Mouse (Mus musculus) heart, adult 18-20 months (tissue): Measurements from ENCODE around the gene Gm5431. TPM values are rescaled to one million over a fixed set of nuclear protein-coding genes. Genes with fewer than 3 reads are reported as not detected.

Experiments used
- DNase-seq, 2 experiments: peaks; one replicate each; pipeline ENCODE4 v3.0.0; 2021 to 2022; ENCODE audit warnings: mixed read lengths in 1 of 2
- total RNA-seq, 2 experiments: library from RNA; stranded (reverse); gene quantifications; 2 replicates each; pipeline ENCODE4 v1.2.3; 2021

Gene Gm5431
- total RNA-seq, 2 experiments from 2014 or later = 2.5 to 3.5 TPM

- DNase-seq = no peak
These were observed 62.9 kb downstream of the Gm5431 start for GRCm38 (mm10) chr11:48838879-48839680.

GRCm38 (mm10) chr11:48838181-48838797 is 63.7 kb downstream of the Gm5431 start:
- peak in 1 of 2 experiments; percentile 53 for DNase-seq

Other genes with a start within 250 kb of the Gm5431 start
- 100 to 1,000 TPM; 394 to 434 TPM for gene Rack1, start 101.9 kb downstream of the Gm5431 start, total RNA-seq
- gene Trim41, start 84.9 kb downstream of the Gm5431 start, total RNA-seq = 10 to 100 TPM; 18.9 to 20.0 TPM
- 10 to 100 TPM; 13.2 to 13.7 TPM for gene Trim7, start 76.1 kb downstream of the Gm5431 start, total RNA-seq
- 1 to 10 TPM; 2.4 to 2.8 TPM for gene Gm12184, start 75.6 kb downstream of the Gm5431 start, total RNA-seq
- gene Irgm1, start 30.5 kb downstream of the Gm5431 start, total RNA-seq = 10 to 100 TPM; 13.2 to 18.6 TPM
- 1 to 10 TPM; 2.6 to 5.6 TPM for gene Psme2b, start 44.0 kb upstream of the Gm5431 start, total RNA-seq
- gene Olfr56, start 76.7 kb upstream of the Gm5431 start, total RNA-seq = under 1 TPM in 1 of 2 experiments, not detected in 1; 0.17 TPM
- 1 to 10 TPM; 4.2 to 4.8 TPM for gene 9930111J21Rik1, start 77.2 kb upstream of the Gm5431 start, total RNA-seq
- gene Gm12185, start 90.0 kb upstream of the Gm5431 start, total RNA-seq = 1 to 10 TPM; 2.5 to 6.5 TPM
- 10 to 100 TPM in 1 of 2 experiments, 1 to 10 TPM in 1; 4.8 to 28.1 TPM for gene Tgtp1, start 92.0 kb upstream of the Gm5431 start, total RNA-seq
- 1 to 10 TPM; 6.2 to 7.6 TPM for gene 9930111J21Rik2, start 149.0 kb upstream of the Gm5431 start, total RNA-seq
- gene Tgtp2, start 162.0 kb upstream of the Gm5431 start, total RNA-seq = 10 to 100 TPM in 1 of 2 experiments, 1 to 10 TPM in 1; 2.1 to 25.0 TPM
- gene Ifi47, start 174.4 kb upstream of the Gm5431 start, total RNA-seq = 1 to 10 TPM; 3.4 to 5.6 TPM
- gene Olfr1396, start 212.7 kb upstream of the Gm5431 start, total RNA-seq = under 1 TPM; 0.59 to 0.65 TPM
- gene Olfr1395, start 240.1 kb upstream of the Gm5431 start, total RNA-seq = not detected